Mouse (Mus musculus): Measurements from ENCODE around the gene Gm45753.
A peak's percentile ranks its signal among the peaks of the same experiment; 100 is the strongest.

Gene Gm45753

GRCm38 (mm10) chr8:45274317-45274716 lies 33.9 kb downstream of the Gm45753 start:
- DNase-seq (ENCODE audit: low spot score): no peak

DNA sequence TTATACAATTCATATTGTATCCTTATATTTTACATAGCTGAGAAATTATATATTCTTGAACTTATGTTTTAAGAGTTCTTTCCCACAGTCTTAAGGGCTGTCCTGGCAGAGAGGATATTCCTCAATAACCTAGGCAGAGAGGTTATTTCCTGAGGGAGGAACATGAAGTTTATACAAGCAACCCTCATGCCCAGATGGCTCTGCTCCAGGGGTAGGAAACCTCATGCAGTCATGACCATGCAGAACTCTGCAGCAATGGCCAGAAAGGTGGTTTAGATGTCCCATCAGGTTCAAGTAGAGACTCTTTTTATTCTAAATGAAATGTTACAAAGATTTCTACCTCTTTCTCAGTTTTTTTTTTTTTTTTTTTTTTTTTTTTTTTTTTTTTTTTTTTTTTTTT lies 39.2 kb downstream of the Gm45753 start:
- no peak for DNase-seq (ENCODE audit: low spot score)

DNA sequence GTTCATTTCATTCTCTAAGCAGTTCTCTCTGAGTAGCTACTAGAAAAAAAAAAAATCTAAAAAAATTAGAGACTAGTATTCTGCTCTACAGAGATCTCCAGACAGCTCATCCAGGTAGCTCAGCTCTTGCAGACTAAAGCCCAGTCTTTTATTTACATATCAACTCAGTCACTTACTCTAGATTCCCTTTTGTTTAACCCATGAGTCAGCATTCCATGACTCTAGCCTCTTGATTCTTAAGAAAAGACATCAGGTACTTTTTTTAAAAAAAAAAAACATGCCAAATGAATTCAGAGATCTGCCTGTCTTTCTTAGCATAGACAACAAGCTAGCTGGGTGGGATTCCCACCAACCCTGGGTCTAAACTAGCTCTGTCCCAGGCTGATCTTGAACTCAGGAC lies 39.8 kb downstream of the Gm45753 start:
- DNase-seq (ENCODE audit: low spot score): no peak

DNA sequence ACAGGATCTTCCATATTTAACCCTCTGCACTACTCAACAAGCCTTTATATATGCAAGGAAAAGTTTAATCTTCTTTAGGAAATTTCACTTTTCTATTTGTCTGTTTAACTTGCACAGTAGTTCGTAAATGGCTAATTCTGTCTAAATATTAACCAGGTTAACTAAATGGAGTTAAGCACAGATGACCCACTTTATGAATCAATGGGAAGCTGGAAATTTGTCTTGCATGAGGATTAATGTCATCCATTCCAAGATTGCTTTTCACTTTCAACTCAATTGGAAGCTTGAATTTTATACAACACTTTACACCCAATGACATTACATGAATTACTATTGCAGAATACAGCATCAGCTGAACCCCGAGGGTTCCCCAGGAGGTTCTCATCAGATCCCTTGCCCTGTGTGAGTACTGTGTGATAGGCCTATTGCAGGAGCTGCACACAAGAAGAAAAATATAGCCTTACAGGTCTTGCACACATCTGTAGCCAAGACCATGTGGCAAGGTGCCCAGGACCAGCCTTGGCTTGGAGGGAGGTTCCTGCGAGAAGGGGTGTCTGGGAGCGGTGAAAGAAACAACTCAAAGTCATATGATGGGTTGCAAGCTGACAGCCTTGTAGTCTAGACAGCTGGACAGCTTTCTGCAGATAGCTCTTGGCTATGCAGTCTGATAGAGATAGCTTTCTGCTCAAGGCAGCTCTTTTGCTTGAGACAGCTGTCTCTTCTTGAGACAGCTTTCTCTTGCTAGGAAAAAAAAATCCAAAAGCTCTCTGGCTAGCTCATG lies 40.5 kb downstream of the Gm45753 start:
- no peak for DNase-seq (ENCODE audit: low spot score)

DNA sequence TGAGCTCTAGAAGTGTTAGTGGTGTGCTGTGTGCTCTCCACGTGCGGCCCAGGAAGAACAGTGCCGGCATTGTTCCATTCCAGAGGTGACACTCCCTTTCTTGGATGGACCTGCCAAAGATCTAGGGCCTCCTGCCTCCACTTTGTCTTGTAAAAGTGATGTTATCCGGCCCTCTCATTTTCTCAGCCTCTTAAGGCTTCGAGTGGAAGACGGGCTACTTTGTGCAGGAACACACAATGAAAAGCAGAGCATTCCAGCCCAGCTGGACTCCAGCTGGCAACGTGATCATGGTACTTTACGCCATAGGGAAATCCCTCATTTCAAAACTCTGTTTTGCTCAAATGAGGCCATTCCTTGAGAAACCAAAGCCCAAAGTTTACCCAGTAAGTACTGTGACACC lies 41.3 kb downstream of the Gm45753 start:
- no peak for DNase-seq (ENCODE audit: low spot score)

DNA sequence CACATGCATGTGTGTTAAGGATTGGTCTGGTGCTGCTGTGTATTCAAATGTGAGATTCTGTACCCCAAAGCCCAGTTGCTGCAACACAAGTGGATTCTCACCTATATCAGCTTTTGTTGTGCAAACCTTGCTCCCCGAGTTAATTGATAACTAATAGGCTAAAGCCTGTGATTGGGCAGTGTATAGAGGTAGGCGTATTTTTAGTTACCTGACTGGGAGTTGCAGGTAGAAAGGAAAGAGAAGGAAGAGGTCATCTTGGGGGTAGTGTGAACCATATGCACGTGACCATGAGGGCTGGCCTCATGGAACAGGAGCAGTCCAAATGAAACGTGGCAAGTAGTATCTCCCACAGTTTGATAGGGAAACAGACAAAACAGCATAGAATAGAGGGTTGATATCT lies 43.3 kb downstream of the Gm45753 start:
- DNase-seq (ENCODE audit: low spot score): no peak

- DNase-seq (ENCODE audit: low spot score): no peak
These were observed 45.4 kb downstream of the Gm45753 start for GRCm38 (mm10) chr8:45262851-45263250.

- DNase-seq (ENCODE audit: low spot score): no peak
These were observed 46.3 kb downstream of the Gm45753 start, which contains the start of gene F11 for GRCm38 (mm10) chr8:45261920-45262319. TSS of gene F11 (minus strand) at chr8:45262031.

GRCm38 (mm10) chr8:45258421-45258820 lies 49.8 kb downstream of the Gm45753 start:
- DNase-seq (ENCODE audit: low spot score): no peak

- DNase-seq (ENCODE audit: low spot score): no peak
These were observed 53.2 kb downstream of the Gm45753 start for GRCm38 (mm10) chr8:45255040-45255439.

- DNase-seq (ENCODE audit: low spot score): no peak
These were observed 53.9 kb downstream of the Gm45753 start for GRCm38 (mm10) chr8:45254194-45254842.

DNA sequence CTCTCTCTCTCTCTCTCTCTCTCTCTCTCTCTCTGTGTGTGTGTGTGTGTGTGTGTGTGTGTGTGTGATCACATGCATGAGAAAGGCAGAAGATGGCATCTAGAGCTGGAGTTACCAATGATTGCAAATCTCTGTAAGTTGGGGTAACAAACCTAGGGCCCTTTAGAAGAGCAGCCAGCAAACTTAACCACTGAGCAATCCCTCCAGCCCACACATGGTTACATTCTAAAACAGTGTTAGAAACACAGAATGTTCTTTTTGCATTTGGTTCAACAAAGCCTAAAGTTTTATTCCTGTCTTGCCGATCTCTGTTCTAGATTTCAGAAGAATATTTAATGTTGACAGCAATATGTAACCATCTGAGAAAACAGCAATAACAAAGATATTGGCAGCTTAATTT lies 54.7 kb downstream of the Gm45753 start:
- no peak for DNase-seq (ENCODE audit: low spot score)

DNA sequence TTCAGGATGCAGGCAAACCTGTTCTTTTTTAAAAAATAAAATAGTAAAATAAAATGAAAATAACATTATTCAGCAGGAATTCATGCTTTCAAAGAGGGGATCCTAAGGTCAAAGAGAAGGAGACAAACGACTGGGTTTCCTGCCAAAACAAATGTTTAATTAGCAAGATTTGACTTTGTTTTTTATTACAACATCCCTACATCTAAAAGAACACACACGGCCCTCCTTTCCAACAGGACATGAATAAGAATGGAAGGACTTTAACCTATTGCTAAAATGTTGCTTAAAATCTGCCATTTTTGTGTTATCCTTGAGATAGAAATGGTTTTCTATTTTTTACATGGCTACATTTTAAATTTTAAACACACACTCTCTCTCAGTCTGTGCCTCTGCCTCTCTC lies 55.2 kb downstream of the Gm45753 start:
- DNase-seq (ENCODE audit: low spot score): no peak

DNA sequence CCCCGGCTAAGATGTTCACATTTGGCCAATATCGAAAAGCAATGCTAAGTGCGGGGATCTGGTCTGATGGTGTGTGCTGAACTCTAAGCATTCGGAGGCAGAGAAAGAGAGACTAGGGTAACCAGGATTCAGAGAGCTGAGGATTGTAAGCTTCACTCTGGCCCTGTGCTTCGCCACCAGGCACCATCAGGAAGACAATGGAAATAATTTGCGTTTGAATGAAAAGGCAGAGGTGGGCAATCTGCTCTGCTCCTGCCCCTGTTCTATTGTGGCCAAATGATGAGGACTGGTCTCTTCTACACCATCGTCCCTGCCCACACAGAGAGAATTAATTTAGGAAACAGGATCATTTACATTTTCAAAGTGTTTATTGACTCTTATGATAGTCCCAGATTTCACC lies 62.0 kb downstream of the Gm45753 start:
- no peak for DNase-seq (ENCODE audit: low spot score)

- no peak for DNase-seq (ENCODE audit: low spot score)
These were observed 68.9 kb downstream of the Gm45753 start for GRCm38 (mm10) chr8:45239363-45239762.

DNA sequence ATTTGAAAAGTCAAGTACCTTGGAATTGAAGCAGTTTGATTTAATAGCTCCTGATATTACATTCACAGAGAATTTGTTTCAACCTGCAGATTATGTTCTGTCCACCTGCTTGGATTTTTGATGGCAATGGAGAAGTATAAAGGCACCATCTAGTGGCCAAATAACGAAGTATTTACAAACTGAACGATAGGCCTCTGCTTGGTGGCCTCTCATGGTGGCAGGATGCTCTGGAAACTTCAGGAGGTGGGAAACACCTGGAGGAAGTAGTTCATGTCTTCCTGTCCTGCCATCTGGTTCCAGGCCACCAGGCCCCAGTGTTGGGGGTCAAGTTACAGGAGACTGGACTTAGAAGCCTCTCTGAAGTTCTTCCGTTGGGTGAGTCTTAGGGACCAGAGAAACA lies 70.0 kb downstream of the Gm45753 start:
- DNase-seq (ENCODE audit: low spot score): no peak

- DNase-seq (ENCODE audit: low spot score): peak; percentile 7
These were observed 71.9 kb downstream of the Gm45753 start for GRCm38 (mm10) chr8:45236164-45236912.

DNA sequence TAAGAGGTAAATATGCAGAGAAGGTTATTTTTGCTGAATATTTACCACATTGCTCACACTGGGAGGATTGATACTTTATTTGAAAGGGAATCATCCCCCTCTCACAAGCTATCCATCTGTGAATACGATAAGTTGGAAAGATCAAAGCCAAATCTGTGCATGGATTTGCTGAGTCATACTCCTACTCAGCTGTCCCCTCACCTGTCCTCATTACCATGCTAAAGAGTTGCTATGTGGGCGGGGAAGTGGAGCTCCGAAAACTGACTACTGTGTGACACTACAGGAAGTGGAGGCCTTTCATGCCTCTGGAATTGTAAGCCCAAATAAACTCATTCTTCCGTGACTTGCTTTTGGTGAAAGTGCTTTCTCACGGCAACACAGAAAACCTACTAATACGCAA lies 73.0 kb downstream of the Gm45753 start:
- no peak for DNase-seq (ENCODE audit: low spot score)

DNA sequence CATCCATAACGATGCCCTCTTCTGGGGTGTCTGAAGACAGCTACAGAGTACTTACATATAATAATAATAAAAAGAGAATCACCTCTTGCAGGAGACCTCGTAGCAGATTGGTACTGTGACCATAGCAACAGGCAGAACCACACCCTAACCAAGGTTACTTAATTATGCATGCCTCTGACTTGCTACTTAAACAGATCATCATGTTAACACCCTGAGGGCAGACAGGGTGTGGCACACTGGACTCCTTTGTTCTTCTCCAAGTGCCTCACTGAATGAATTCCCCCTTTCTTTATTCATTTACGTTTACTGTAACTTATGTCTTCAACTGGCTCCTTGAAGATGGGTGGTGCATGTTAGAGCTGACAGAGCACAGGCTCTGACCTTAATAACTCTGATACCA lies 75.0 kb downstream of the Gm45753 start:
- DNase-seq (ENCODE audit: low spot score): no peak

Data from testis, postnatal 14 days (tissue).